Mouse (Mus musculus) layer of hippocampus, adult 8-10 months (tissue): ENCODE results near the gene Arpc1a. TPM values are rescaled to one million over a fixed set of nuclear protein-coding genes. Genes with fewer than 3 reads are reported as not detected.

ENCODE experiments used
- DNase-seq, 2 experiments: peaks; one replicate each; pipeline ENCODE4 v3.0.0; 2022; ENCODE audit warnings: low spot score in 2 of 2
- total RNA-seq, 4 experiments: library from RNA; stranded (reverse); gene quantifications; 2 replicates each; pipeline ENCODE4 v1.2.4; 2022

The Arpc1a gene
- total RNA-seq, 4 experiments from 2014 or later, result 223 to 245 (median 243) TPM

GRCm38 (mm10) chr5:145139571-145140519 is 56.2 kb downstream of the Arpc1a start, which contains the start of the genes Pdap1 and Bud31:
Gene Pdap1 (minus strand): TSS chr5:145140238.
Gene Bud31 (plus strand): TSS chr5:145140362.
- DNase-seq, result peak; percentile 91 to 96

- DNase-seq, result no peak
These were observed 57.0 kb downstream of the Arpc1a start for GRCm38 (mm10) chr5:145140611-145141010.

- no peak for DNase-seq
These were observed 64.1 kb downstream of the Arpc1a start for GRCm38 (mm10) chr5:145147748-145148147.

DNA sequence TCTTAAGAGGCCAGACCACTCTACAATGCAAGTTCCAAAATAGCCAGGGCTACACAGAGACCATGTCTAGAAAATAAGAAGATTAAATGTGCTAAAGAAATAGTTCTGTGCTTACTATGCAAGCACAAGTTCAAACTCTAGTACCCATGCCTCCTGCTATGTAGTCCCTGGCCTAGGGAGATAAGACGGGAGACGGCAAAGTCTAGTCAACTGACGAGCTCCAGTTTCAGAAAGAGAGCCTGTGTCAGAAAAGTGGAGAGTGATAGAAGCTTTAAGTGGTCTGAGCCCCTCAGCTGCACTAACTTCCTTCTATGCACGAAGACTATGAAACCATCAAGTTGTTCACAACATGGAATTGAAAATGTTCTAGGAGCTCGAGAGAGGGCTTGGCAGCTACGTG is 65.7 kb downstream of the Arpc1a start:
- DNase-seq, result no peak

- no peak for DNase-seq
These were observed 69.1 kb downstream of the Arpc1a start for GRCm38 (mm10) chr5:145152690-145153089.

Other genes starting within 250 kb of the Arpc1a start
- 10 to 100 TPM; 29.7 to 35.4 (median 31.0) TPM for gene Smurf1, start 118.0 kb upstream of the Arpc1a start, total RNA-seq
- gene Gm4871, start 51.1 kb upstream of the Arpc1a start, total RNA-seq, result not detected
- gene 1700018F24Rik, start 40.8 kb upstream of the Arpc1a start, total RNA-seq, result not detected
- gene Kpna7, start 200 bp downstream of the Arpc1a start, total RNA-seq, result not detected
- 10 to 100 TPM; 16.9 to 66.2 (median 37.8) TPM for gene Arpc1b, start 30.4 kb downstream of the Arpc1a start, total RNA-seq
- gene Pdap1, start 56.4 kb downstream of the Arpc1a start, total RNA-seq, result 10 to 100 TPM; 70.8 to 100.0 (median 83.5) TPM
- gene Bud31, start 56.5 kb downstream of the Arpc1a start, total RNA-seq, result 10 to 100 TPM; 67.8 to 76.8 (median 73.0) TPM
- gene Ptcd1, start 83.3 kb downstream of the Arpc1a start, total RNA-seq, result 10 to 100 TPM; 19.1 to 28.7 (median 24.0) TPM
- gene Cpsf4, start 83.4 kb downstream of the Arpc1a start, total RNA-seq, result 10 to 100 TPM; 24.9 to 30.7 (median 25.6) TPM
- 100 to 1,000 TPM; 217 to 378 (median 300) TPM for gene Atp5j2, start 108.2 kb downstream of the Arpc1a start, total RNA-seq
- 10 to 100 TPM; 11.9 to 14.0 (median 12.9) TPM for gene Zkscan14, start 118.0 kb downstream of the Arpc1a start, total RNA-seq
- 10 to 100 TPM; 10.2 to 12.4 (median 10.6) TPM for gene Zkscan5, start 120.7 kb downstream of the Arpc1a start, total RNA-seq
- 10 to 100 TPM; 29.7 to 30.8 (median 30.4) TPM for gene Zfp655, start 147.9 kb downstream of the Arpc1a start, total RNA-seq
- 10 to 100 TPM; 18.2 to 25.7 (median 22.3) TPM for gene Zscan25, start 196.7 kb downstream of the Arpc1a start, total RNA-seq